Mouse (Mus musculus) myocyte (in vitro differentiated cells): ENCODE measurements at regions not wholly inside any gene's neighbourhood (a gene's known extent, or its start where the extent isn't known, plus 50 kb on each side); places are given as distances from the start of the nearest gene placed in this dataset.

ENCODE experiments used
- MAX ChIP-seq: IDR thresholded peaks from one replicate; pipeline ENCODE4 v1.6.1; 2011; ENCODE audit warnings: low read depth, mild to moderate bottlenecking, control low read depth
- POLR2A ChIP-seq: IDR thresholded peaks from one replicate; pipeline ENCODE4 v1.6.1; 2011; ENCODE audit warnings: low read depth, mild to moderate bottlenecking, control low read depth, moderate library complexity; ENCODE audit not compliant: insufficient read length
- SRF ChIP-seq: IDR thresholded peaks from one replicate; pipeline ENCODE4 v1.6.1; 2011; ENCODE audit warnings: low read depth; ENCODE audit not compliant: control insufficient read depth, insufficient read length
- TCF12 ChIP-seq: IDR thresholded peaks from one replicate; pipeline ENCODE4 v1.6.1; 2011; ENCODE audit warnings: mild to moderate bottlenecking, control low read depth; ENCODE audit not compliant: poor library complexity, insufficient read depth, severe bottlenecking
- USF1 ChIP-seq: IDR thresholded peaks from one replicate; pipeline ENCODE4 v1.6.1; 2011; ENCODE audit warnings: low read depth, mild to moderate bottlenecking, control low read depth, moderate library complexity

GRCm38 (mm10) chr6:147789112-147789511, 257.9 kb upstream of the Far2 start:
- TF ChIP-seq POLR2A = no peak
- no peak for TF ChIP-seq MAX
- no peak for TF ChIP-seq TCF12
- no peak for TF ChIP-seq USF1
- no peak for TF ChIP-seq SRF
